Mouse (Mus musculus) stomach, embryonic 16.5 days (tissue): ENCODE results near the gene Ptprj. TPM values are rescaled to one million over a fixed set of nuclear protein-coding genes. Genes with fewer than 3 reads are reported as not detected.
A peak's percentile ranks its signal among the peaks of the same experiment; 100 is the strongest.

ENCODE experiments used
- ATAC-seq: fragments of 200-750 bp; cut with Nextera tagmentation; 2 replicates; pipeline ENCODE4 v1.8.0; 2017; ENCODE audit warnings: moderate number of reproducible peaks, moderate TSS enrichment; ENCODE audit not compliant: insufficient read depth, low FRiP score
- H3K27ac ChIP-seq: fragments of 300-500 bp; sonication (generic); 2 replicates; pipeline ENCODE4 v1.5.1; 2014; ENCODE audit warnings: low read length
- H3K27me3 ChIP-seq: fragments of 300-500 bp; sonication (generic); 2 replicates; pipeline ENCODE4 v1.6.1; 2014; ENCODE audit warnings: low read length, control low read depth, mixed read lengths; ENCODE audit not compliant: control insufficient read depth, insufficient read depth
- H3K36me3 ChIP-seq: fragments of 300-500 bp; sonication (generic); 2 replicates; pipeline ENCODE4 v1.6.1; 2014; ENCODE audit warnings: low read length; ENCODE audit not compliant: control insufficient read depth, insufficient read depth
- H3K4me1 ChIP-seq: fragments of 300-500 bp; sonication (generic); 2 replicates; pipeline ENCODE4 v1.6.1; 2014; ENCODE audit warnings: low read length, control low read depth, mixed read lengths; ENCODE audit not compliant: control insufficient read depth, insufficient read depth
- H3K4me2 ChIP-seq: fragments of 300-500 bp; sonication (generic); 2 replicates; pipeline ENCODE4 v1.6.1; 2014; ENCODE audit warnings: low read depth, low read length, mixed read lengths
- H3K4me3 ChIP-seq: fragments of 300-500 bp; sonication (generic); replicated peaks from 2 replicates; pipeline ENCODE4 v1.5.1; 2014; ENCODE audit warnings: mild to moderate bottlenecking, low read length
- H3K9ac ChIP-seq: fragments of 300-500 bp; sonication (generic); 2 replicates; pipeline ENCODE4 v1.6.1; 2014; ENCODE audit warnings: low read length
- H3K9me3 ChIP-seq: fragments of 300-500 bp; sonication (generic); replicated peaks from 2 replicates; pipeline ENCODE4 v1.6.1; 2016; ENCODE audit warnings: low read length, control low read depth; ENCODE audit not compliant: control insufficient read depth
- WGBS: fragments of 180-500 bp; shearing (Covaris S2); extraction: QIAGEN DNeasy Blood & Tissue Kit; methylation state at CpG from one replicate; pipeline ENCODE4 v1.1.7; 2014; 5-methylcytosine and 5-hydroxymethylcytosine counted together
- polyA plus RNA-seq: library from polyadenylated mRNA; unstranded; fragments of >200 nt; fragmentation: Nextera tagmentation; extraction: Ambion mirVana; gene quantifications from 2 replicates; pipeline ENCODE4 v1.2.1, GENCODE M21; 2015

Gene Ptprj
- polyA plus RNA-seq, 1 experiment from 2014 or later, result 5.0 TPM

GRCm38 (mm10) chr2:90557913-90558312 is 22.5 kb downstream of the Ptprj start:
- Histone ChIP-seq H3K9me3 (no peaks in the 10 kb centered on the region), H3K27ac (no peak overlapping the region), H3K36me3 (no peaks in the 10 kb centered on the region), H3K27me3 (no peaks in the 10 kb centered on the region), H3K4me2 (no peak overlapping the region), H3K9ac (no peak overlapping the region), H3K4me1 (peaks cover 17% of the 10 kb centered on the region), H3K4me3 (no peak overlapping the region)
- WGBS, result 74% methylated on average over 3 of the region's 3 CpGs
- no peak for ATAC-seq

GRCm38 (mm10) chr2:90555744-90556143 is 24.7 kb downstream of the Ptprj start:
- Histone ChIP-seq H3K4me3 (no peak overlapping the region), H3K9ac (no peak overlapping the region), H3K9me3 (no peaks in the 10 kb centered on the region), H3K4me1 (peaks cover 13% of the 10 kb centered on the region), H3K27ac (no peak overlapping the region), H3K27me3 (no peaks in the 10 kb centered on the region), H3K36me3 (no peaks in the 10 kb centered on the region), H3K4me2 (no peak overlapping the region)
- 82% methylated on average over 5 of the region's 5 CpGs for WGBS
- no peak for ATAC-seq

GRCm38 (mm10) chr2:90554806-90555205 is 25.6 kb downstream of the Ptprj start:
- Histone ChIP-seq H3K9me3 (no peaks in the 10 kb centered on the region), H3K36me3 (no peaks in the 10 kb centered on the region), H3K27me3 (no peaks in the 10 kb centered on the region), H3K4me3 (no peak overlapping the region), H3K27ac (no peak overlapping the region), H3K4me2 (no peak overlapping the region), H3K4me1 (peaks cover 5% of the 10 kb centered on the region; the same call in 1 of the 2 replicates), H3K9ac (no peak overlapping the region)
- 84% methylated on average over 4 of the region's 4 CpGs for WGBS
- no peak for ATAC-seq

GRCm38 (mm10) chr2:90553861-90554260 is 26.6 kb downstream of the Ptprj start:
- Histone ChIP-seq H3K4me1 (peaks cover 3% of the 10 kb centered on the region; the same call in 1 of the 2 replicates), H3K4me3 (no peak overlapping the region), H3K9ac (no peak overlapping the region), H3K9me3 (no peaks in the 10 kb centered on the region), H3K27ac (peak overlapping the region; percentile 21; the same call in 1 of the 2 replicates), H3K36me3 (no peaks in the 10 kb centered on the region), H3K4me2 (no peak overlapping the region), H3K27me3 (no peaks in the 10 kb centered on the region)
- 64% methylated on average over 4 of the region's 4 CpGs for WGBS
- ATAC-seq, result peak; percentile 71

GRCm38 (mm10) chr2:90550656-90551055 is 29.8 kb downstream of the Ptprj start:
- no peak for ATAC-seq

GRCm38 (mm10) chr2:90548541-90548940 is 31.9 kb downstream of the Ptprj start:
- no peak overlapping the region for H3K4me3 ChIP-seq
- 80% methylated on average over 5 of the region's 5 CpGs for WGBS
- H3K27ac ChIP-seq, result no peak overlapping the region
- no peaks in the 10 kb centered on the region for H3K36me3 ChIP-seq
- no peak overlapping the region for H3K4me2 ChIP-seq
- no peaks in the 10 kb centered on the region for H3K27me3 ChIP-seq
- no peak overlapping the region for H3K9ac ChIP-seq
- H3K9me3 ChIP-seq, result no peaks in the 10 kb centered on the region
- ATAC-seq, result no peak
- H3K4me1 ChIP-seq, result no peaks in the 10 kb centered on the region

More at GRCm38 (mm10) chr2:90550656-90551055, 29.8 kb downstream of the Ptprj start:
- Histone ChIP-seq H3K4me1 (peaks cover 3% of the 10 kb centered on the region; the same call in 1 of the 2 replicates), H3K4me3 (no peak overlapping the region), H3K9me3 (no peaks in the 10 kb centered on the region), H3K36me3 (no peaks in the 10 kb centered on the region), H3K27me3 (no peaks in the 10 kb centered on the region), H3K4me2 (no peak overlapping the region), H3K27ac (no peak overlapping the region), H3K9ac (no peak overlapping the region)
- 91% methylated on average over 6 of the region's 6 CpGs for WGBS

- no peak for ATAC-seq
- Histone ChIP-seq H3K9me3 (no peaks in the 10 kb centered on the region), H3K36me3 (no peaks in the 10 kb centered on the region), H3K9ac (no peak overlapping the region), H3K4me2 (no peak overlapping the region), H3K27me3 (no peaks in the 10 kb centered on the region), H3K27ac (no peak overlapping the region), H3K4me3 (no peak overlapping the region), H3K4me1 (no peaks in the 10 kb centered on the region)
- WGBS, result 82% methylated on average over 5 of the region's 5 CpGs
Observed at GRCm38 (mm10) chr2:90547144-90547609, 33.3 kb downstream of the Ptprj start.

GRCm38 (mm10) chr2:90545261-90545660 is 35.2 kb downstream of the Ptprj start:
- no peak overlapping the region for H3K4me2 ChIP-seq
- ATAC-seq, result no peak
- no peaks in the 10 kb centered on the region for H3K9me3 ChIP-seq
- H3K4me3 ChIP-seq, result no peak overlapping the region
- H3K4me1 ChIP-seq, result no peaks in the 10 kb centered on the region
- H3K36me3 ChIP-seq, result no peaks in the 10 kb centered on the region
- no peaks in the 10 kb centered on the region for H3K27me3 ChIP-seq
- H3K27ac ChIP-seq, result no peak overlapping the region
- WGBS, result 83% methylated on average over 5 of the region's 5 CpGs
- no peak overlapping the region for H3K9ac ChIP-seq

GRCm38 (mm10) chr2:90543989-90544388 is 36.5 kb downstream of the Ptprj start:
- Histone ChIP-seq H3K36me3 (no peaks in the 10 kb centered on the region), H3K9ac (no peak overlapping the region), H3K4me3 (no peak overlapping the region), H3K27ac (no peak overlapping the region), H3K27me3 (no peaks in the 10 kb centered on the region), H3K9me3 (no peaks in the 10 kb centered on the region), H3K4me2 (no peak overlapping the region), H3K4me1 (no peaks in the 10 kb centered on the region)
- ATAC-seq, result no peak
- 96% methylated on average over 3 of the region's 3 CpGs for WGBS
